Mouse (Mus musculus) CD4-positive, CD25-positive, alpha-beta regulatory T cell, adult 4 months (primary cell): ENCODE data around the gene Ripply1. TPM values are rescaled to one million over a fixed set of nuclear protein-coding genes. Genes with fewer than 3 reads are reported as not detected.
A peak's percentile ranks its signal among the peaks of the same experiment; 100 is the strongest.
"Not testable (repeated sequence)": the region's sequence is repeated elsewhere in the genome, so short reads cannot be mapped to it uniquely, and the experiment has no call there.

Source experiments
- ATAC-seq: one replicate; pipeline ENCODE4 v1.8.0; 2017
- polyA plus RNA-seq, 2 experiments: library from polyadenylated mRNA; unstranded; fragments of 100-300 nt; shearing (Covaris generic); gene quantifications; one replicate each; pipeline ENCODE4 v1.2.1; 2017

Gene Ripply1
- polyA plus RNA-seq, 2 experiments from 2014 or later = not detected

DNA sequence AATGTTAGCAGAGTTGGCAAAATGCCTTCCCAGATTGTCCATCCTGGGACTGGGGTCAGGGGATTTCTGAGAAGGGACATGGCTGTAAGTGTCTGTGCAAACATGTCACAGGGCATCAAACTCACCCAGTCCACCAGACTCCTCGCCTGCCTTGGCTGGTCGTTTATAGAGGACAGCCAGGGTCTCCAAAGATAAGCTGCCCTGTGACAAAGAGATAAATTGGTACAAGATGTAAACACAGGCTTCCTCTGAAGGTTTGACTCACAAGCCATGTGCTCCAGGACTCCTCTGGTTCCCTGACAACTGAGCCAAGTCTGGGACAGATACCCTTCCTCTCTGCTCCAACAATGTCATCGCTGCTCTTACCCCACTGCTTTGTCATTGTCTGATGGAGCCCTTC is 1.2 kb downstream of the Ripply1 start:
- ATAC-seq = no peak

DNA sequence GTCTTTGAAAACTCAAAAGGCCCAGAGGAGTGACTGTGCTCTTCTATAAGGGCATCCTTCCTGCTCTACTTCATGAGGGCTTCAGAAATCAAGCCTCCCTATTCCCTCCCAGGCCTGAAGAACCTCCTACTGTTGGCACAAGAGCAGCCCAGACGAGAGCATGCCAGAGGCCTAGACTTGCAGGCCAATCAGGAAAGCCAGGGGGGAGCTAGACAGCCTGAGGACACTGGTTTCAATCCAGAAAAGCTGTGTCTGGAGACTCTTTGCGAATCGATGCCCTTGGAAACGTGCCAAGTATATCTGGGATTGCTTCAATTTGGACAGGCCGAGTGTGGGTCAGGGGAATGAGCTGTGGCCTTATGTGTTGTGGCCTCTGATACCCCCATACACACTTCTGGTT is 2.8 kb downstream of the Ripply1 start:
- no peak for ATAC-seq

DNA sequence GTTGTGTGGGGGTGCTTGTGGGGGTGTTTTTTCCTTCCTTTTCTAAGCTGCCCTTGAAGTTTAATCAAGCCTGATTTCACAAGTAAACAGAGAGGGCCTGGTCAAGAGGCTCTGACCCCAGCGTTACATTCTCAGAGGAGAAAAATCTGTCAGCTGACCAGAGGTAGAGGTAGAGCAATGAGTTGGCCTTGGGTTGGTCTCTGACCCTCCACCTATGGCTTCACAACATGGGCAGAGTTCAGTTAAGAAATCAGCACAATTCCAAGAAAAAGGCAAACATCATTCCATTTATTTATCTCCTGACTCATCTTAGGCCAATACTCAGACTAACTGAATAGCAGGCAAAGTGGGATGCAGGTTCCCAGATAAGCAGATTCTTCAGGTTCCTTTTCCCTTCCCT is 3.3 kb downstream of the Ripply1 start:
- no peak for ATAC-seq

DNA sequence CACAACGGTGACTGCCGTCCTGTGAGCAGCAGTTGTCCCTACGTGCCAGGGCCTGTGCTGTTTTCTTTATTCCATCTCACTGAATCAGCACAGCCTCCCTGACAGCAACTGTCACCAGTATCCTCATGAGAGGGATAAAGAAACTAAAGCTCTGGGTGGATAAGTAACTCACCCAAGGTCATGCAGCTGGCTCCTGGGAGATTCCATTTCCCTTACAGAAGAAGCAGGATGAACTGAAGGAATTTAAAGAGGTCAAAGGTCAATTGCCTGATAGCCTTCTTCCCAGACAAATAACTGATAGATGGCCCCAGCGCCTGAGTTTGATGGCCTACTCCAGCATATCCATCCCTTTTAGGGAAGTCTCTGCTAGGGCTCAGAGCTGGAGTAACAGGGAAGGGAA is 4.8 kb downstream of the Ripply1 start:
- ATAC-seq = no peak

DNA sequence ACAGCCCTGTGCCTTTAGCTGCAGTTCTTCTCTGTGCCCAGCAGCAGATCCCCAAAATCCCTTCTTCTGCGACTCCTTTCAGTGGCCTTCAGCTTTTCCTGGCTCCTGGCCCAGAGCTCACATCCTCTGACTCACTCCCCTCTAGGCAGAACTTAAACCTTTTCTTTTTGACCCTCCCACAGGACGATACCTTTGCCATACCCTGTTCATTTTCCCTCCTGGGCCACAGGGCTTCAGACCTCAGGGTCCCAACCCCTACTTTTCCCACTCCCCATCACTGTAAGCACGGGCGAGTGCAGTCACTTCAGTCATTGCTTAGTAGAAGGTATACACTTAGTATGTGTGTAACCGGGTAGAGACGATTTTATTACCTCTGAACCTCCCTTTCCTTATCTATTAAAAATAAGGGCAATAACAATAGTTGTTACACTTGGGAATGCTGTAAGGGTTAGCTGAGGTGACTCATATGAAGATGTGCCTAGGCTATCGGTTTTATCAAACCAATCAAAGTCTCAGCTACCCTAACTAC is 7.0 kb downstream of the Ripply1 start:
- ATAC-seq = no peak

DNA sequence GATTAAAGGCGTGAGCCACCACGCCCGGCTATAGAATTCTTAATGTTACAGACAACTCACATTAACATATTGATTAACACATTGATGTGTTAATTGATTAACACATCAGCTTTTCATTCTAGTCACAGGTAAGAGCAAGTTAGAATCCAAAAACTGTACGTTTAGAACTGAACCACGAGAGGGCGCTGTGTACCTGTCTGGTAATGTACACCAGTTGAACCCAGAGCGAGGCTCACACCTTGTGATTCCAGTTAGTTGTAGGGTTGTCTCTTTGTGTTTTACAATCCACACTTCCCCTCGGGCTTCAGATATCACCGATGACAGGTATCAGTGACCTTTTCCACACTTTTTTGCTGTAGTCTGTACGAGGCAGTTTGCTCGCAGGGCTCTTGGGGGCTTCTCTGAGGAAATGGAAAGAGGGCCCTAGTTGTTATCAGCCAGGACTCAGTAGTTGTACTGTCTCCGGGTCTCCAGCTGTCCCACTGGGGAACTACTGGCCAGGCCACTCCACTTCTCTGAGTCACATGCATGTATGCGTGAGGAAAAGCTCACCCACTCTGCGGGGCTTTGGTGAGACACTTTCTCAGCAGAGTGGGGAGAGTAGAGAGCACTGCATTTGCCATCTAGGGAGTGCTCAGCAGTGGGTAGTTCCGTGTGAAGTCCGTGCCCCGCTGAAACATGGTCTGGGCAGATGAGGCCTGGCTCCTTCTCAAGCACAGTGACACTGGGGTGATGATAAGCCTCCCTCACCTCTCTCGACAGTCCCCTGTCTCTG is 7.7 kb downstream of the Ripply1 start:
- no peak for ATAC-seq

DNA sequence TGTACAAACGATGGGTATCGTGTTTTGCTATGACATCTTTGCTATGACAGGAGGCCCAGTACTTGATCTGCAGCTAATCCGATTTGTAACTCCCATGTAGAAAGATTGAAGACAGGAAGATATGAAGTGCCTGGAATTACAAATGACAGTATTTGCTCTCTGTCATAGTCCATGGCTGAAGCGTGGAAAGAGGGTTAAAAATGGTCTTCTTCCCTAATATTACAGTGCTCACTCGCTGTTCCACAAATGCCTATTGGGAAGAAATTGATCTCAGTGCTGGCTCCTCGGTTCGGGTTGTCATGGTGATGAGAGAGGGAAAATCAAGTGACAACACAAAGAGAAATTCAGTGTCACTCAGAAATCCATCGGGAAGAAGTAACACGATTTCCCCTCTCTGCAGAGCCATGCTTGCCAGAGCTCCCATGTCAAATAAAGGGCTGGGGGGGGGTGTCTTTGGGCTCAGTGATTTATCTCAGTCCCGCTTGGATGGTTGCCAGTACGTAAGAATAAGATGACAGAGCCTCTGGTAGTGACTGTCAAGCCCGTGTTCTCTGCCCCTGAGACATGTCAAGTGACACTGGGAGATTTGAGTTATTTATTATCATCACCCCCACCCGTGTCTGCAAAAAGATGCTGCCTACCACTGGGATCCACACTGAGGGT is 12.0 kb downstream of the Ripply1 start:
- no peak for ATAC-seq

DNA sequence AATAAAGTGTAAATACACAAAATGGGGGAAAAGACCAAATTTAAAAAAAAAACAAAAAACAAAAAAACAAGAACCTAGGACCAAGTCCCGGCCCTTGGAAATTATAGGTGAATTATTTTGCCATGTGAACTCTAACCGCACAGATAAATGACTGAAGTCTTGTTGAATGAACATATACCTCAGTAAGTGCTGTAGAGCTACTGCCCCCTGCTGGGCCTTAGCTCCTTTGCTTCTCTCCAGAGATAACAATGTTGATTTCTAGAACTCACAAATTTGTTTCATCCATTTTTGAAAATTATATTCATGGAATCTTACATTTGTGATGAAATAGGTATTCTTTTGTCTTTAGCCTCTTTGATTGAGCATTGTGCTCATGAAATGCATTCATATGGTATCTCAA is 19.6 kb downstream of the Ripply1 start:
- ATAC-seq = peak; percentile 53

DNA sequence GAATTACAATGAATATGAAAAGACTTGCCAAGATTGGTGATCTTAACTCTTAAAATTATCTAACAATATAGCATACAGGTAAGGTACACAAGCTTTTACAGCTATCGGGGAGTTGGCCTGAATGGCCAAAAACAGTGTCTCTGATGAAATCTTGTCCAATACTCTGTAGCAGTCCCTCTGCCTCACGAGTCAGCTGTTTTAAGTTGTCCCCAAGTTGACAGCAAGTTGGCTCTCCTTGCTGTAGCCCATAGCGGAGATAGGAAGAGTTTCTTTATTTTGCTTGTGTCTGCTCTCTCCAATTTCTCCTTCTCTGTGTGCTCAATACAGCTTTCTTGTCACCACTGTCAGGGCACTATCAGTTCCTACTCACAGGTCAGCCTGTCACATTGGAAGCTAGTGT is 23.5 kb downstream of the Ripply1 start:
- not testable (repeated sequence) for ATAC-seq

DNA sequence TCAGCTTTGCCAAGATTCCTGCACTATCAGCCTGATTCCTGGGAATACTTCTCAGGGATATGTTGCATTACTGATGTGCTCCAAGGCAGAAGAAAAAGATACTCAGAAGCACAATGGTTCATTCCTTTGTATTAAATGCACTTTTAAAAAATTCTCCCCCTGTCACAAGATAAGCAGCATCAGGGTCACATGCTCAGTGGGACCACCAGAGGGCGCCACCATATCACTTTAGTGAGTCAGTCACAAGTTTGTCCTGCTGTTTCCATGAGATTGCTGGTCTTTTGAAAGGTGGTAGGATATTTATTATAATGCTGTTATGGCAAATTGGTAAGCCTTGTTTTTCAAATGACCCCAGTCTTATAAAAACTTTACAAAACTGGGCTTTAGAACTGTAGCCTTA is 30.3 kb downstream of the Ripply1 start:
- no peak for ATAC-seq

DNA sequence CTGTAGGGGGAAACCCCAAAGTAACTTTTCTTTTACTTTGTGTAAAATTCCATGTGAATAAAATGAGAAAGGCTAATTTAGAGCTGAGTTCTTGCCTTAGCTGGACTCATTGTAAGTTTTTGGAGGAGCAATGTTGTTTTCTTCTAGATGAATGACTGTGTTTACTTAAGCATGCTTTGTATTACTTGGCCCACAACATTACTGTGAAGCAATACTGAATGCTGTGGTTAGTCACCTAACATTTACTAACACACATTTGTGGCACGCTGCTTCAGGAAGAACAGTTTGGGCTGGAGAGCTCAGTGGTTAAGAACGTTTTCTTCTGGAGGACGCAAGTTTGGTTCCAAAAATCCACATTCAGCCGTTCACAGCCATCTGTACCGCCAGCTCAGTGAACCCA is 45.1 kb downstream of the Ripply1 start:
- ATAC-seq = no peak

DNA sequence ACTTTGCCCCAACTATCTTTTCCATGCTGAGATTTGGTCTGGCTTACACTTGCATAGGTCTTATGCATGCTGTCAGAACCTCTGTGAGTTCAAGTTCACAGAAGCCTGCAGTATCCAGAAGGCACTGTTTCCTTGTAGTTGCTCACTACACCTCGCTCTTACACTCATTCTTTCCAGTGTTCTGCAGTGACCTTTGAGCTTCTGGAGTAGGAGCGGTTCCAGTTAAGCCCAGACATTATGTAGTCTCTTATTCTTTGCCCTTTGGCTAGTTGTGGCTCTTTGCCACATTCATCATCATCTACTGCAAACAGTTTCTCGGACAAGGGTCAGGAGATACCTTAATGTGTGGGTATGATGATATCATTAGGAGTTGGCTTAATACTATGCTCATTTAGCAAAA is 51.6 kb downstream of the Ripply1 start:
- ATAC-seq = no peak

Other genes with a start within 250 kb of the Ripply1 start
- gene Rnf128, start 219.0 kb downstream of the Ripply1 start, polyA plus RNA-seq = under 1 TPM; 0.24 to 0.86 TPM
- gene Tbc1d8b, start 97.4 kb downstream of the Ripply1 start, polyA plus RNA-seq = 1 to 10 TPM; 5.6 to 7.8 TPM
- 1 to 10 TPM in 1 of 2 experiments, not detected in 1; 3.7 TPM for gene Gm15013, start 67.9 kb downstream of the Ripply1 start, polyA plus RNA-seq
- not detected for gene Cldn2, start 18.5 kb upstream of the Ripply1 start, polyA plus RNA-seq
- not detected for gene Morc4, start 89.3 kb upstream of the Ripply1 start, polyA plus RNA-seq
- 1 to 10 TPM; 7.0 to 8.5 TPM for gene Rbm41, start 216.2 kb upstream of the Ripply1 start, polyA plus RNA-seq